Mouse (Mus musculus) small intestine, adult 2 months (tissue): Measurements from ENCODE around the gene Ppef2.

Source experiments
- CTCF ChIP-seq: fragments of 200-500 bp; IDR thresholded peaks from 2 replicates; pipeline ENCODE4 v1.5.1; 2012; ENCODE audit warnings: low read depth, mild to moderate bottlenecking, control low read depth, inconsistent platforms, low read length, moderate library complexity, mixed read lengths; ENCODE audit not compliant: insufficient replicate concordance, insufficient read length; ENCODE audit errors: extremely low read depth
- POLR2A ChIP-seq: fragments of 200-500 bp; IDR thresholded peaks from 2 replicates; pipeline ENCODE4 v1.6.1; 2012; ENCODE audit warnings: low read depth, mild to moderate bottlenecking, control low read depth, inconsistent platforms, low read length, moderate library complexity

DNA sequence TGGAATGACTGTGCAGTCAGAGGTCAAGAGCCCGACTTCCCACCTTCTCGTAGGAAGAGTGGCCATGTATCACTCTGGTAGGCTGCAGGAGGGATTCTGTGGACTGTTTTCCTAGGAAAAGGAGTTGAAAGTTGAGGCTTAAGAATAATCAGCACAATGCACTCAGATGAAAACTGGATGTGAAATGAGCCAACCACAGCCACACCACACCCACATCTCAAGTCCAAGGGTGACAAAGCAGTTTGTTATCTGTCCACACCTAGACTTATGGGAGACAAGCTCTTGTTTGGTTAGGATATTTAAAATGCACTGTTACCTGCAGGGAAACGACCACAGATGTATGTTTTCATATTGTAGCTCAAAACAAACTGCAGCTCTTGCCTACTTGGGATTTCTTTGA, 27.0 kb upstream of the Ppef2 start:
- TF ChIP-seq POLR2A (no peak), CTCF (no peak)
